In genomic region chr4:138463832-138464487, GRCm38 (mm10) we compare ENCODE assay signal across 8 mouse cellular contexts. TPM values are rescaled to one million over a fixed set of nuclear protein-coding genes. Genes with fewer than 3 reads are reported as not detected.
DNase-seq lines count a peak whose midpoint lies in the region; ATAC-seq and TF ChIP-seq lines count a peak whose summit lies in the region.

No protein-coding gene starts in this region.

- ATAC-seq in hindbrain, postnatal 0 days: peak; percentile 58

- peaks cover 11% of the 10 kb centered on the region; the same call in 1 of the 2 replicates for H3K4me1 ChIP-seq in thymus, adult 2 months (replicated peaks; ENCODE audit: control insufficient read depth, insufficient read depth, low read length)
- peaks cover 33% of the 10 kb centered on the region for H3K4me1 ChIP-seq in hindbrain, postnatal 0 days (ENCODE audit: insufficient read depth, low read length)
- peaks cover 40% of the 10 kb centered on the region for H3K4me1 ChIP-seq in limb, embryonic 10.5 days

- no peak overlapping the region for H3K4me3 ChIP-seq in thymus, adult 2 months (ENCODE audit: control insufficient read depth, insufficient read depth, low read length)
- H3K4me3 ChIP-seq in hindbrain, postnatal 0 days (ENCODE audit: low read length): no peak overlapping the region
- H3K4me3 ChIP-seq in limb, embryonic 10.5 days: peak overlapping the region; percentile 31

- peak; percentile 43 for DNase-seq in thymus, postnatal 14 days
- no peak for DNase-seq in thymus, adult 2 months
- DNase-seq in cerebellum, postnatal 10 days: peak; percentile 86 to 88
- DNase-seq in gastrocnemius, postnatal 14 days: peak; percentile 81
- peak; percentile 81 for DNase-seq in hindbrain, postnatal 0 days (ENCODE audit: low spot score)
- peak; percentile 58 for DNase-seq in limb, embryonic 10.5 days (ENCODE audit: low spot score)
- DNase-seq in mesoderm, embryonic 11.5 days (ENCODE audit: low read depth, low spot score): peak; percentile 69
- DNase-seq in spleen, postnatal 4 days (ENCODE audit: low spot score in 2 of 2): peak; percentile 59 to 73

- no peaks in the 10 kb centered on the region for H3K36me3 ChIP-seq in thymus, adult 2 months (ENCODE audit: control insufficient read depth, insufficient read depth, low read length)
- no peaks in the 10 kb centered on the region for H3K36me3 ChIP-seq in hindbrain, postnatal 0 days (ENCODE audit: insufficient read depth, low read length)
- H3K36me3 ChIP-seq in limb, embryonic 10.5 days: no peaks in the 10 kb centered on the region

- peaks cover 13% of the 10 kb centered on the region for H3K27me3 ChIP-seq in thymus, adult 2 months (ENCODE audit: control insufficient read depth, insufficient read depth, low read length)
- no peaks in the 10 kb centered on the region for H3K27me3 ChIP-seq in hindbrain, postnatal 0 days (ENCODE audit: insufficient read depth, low read length)
- H3K27me3 ChIP-seq in limb, embryonic 10.5 days (ENCODE audit: low read depth, poor library complexity, severe bottlenecking): peaks cover 80% of the 10 kb centered on the region

- no peak for TF ChIP-seq CTCF in thymus, adult 2 months (IDR thresholded peaks at IDR 0.05; ENCODE audit: borderline replicate concordance, control insufficient read depth, extremely low read depth, insufficient read depth, low read length, poor library complexity)
- TF ChIP-seq CTCF in hindbrain, postnatal 0 days (IDR thresholded peaks at IDR 0.05; ENCODE audit: low read depth): no peak

- no peaks in the 10 kb centered on the region for H3K9me3 ChIP-seq in hindbrain, postnatal 0 days (ENCODE audit: low read length)
- H3K9me3 ChIP-seq in limb, embryonic 10.5 days (replicated peaks): no peaks in the 10 kb centered on the region

- WGBS in thymus, adult 2 months: 3% methylated on average over 11 of the region's 11 CpGs
- 5% methylated on average over 11 of the region's 11 CpGs for WGBS in hindbrain, postnatal 0 days
- WGBS in limb, embryonic 10.5 days: 6% methylated on average over 11 of the region's 11 CpGs

- TF ChIP-seq POLR2A in thymus, adult 2 months (IDR thresholded peaks at IDR 0.05; ENCODE audit: control insufficient read depth, extremely low read depth, insufficient read depth, low read length, poor library complexity): no peak

- peak overlapping the region; percentile 42 for H3K4me2 ChIP-seq in hindbrain, postnatal 0 days (ENCODE audit: low read depth, low read length)

- H3K9ac ChIP-seq in hindbrain, postnatal 0 days (replicated peaks; ENCODE audit: low read length): 0 out of 2 replicates have a peak overlapping the region, but pooled peaks have one; percentile 37

- intact Hi-C loops in gastrocnemius, postnatal 14 days (cut with DNase I; ENCODE audit: low total_unique reads): no loop called here

- no peak overlapping the region for H3K27ac ChIP-seq in thymus, adult 2 months (ENCODE audit: control insufficient read depth, insufficient read depth, low read length)
- peak overlapping the region; percentile 83 for H3K27ac ChIP-seq in hindbrain, postnatal 0 days
- peak overlapping the region; percentile 78 for H3K27ac ChIP-seq in limb, embryonic 10.5 days

RNA-seq across cellular contexts. Expression of gene Camk2n1, which starts 9.8 kb away (rescaled TPM):
- 2.2 and 2.7 TPM in 2 replicates for polyA plus RNA-seq in thymus, adult 2 months (2012; rRNA removed)
- 1 to 10 TPM; 4.4 to 4.6 TPM for total RNA-seq in gastrocnemius, postnatal 14 days (2021)
- total RNA-seq in hindbrain, postnatal 0 days (2014; rRNA removed): 34.9 and 37.5 TPM in 2 replicates
- polyA plus RNA-seq in hindbrain, postnatal 0 days (2015; fragmentation: Nextera tagmentation; extraction: Ambion mirVana): 29.5 and 33.5 TPM in 2 replicates
- polyA plus RNA-seq in limb, embryonic 10.5 days (2016; fragmentation: Nextera tagmentation; extraction: Ambion mirVana): 0.55 and 0.60 TPM in 2 replicates

RNA-seq across cellular contexts. Expression of gene Mul1, which starts 29.5 kb away (rescaled TPM):
- 16.6 and 16.9 TPM in 2 replicates for polyA plus RNA-seq in thymus, adult 2 months (2012; rRNA removed)
- total RNA-seq in gastrocnemius, postnatal 14 days (2021): 10 to 100 TPM; 31.1 to 34.2 TPM
- total RNA-seq in hindbrain, postnatal 0 days (2014; rRNA removed): 36.2 and 39.1 TPM in 2 replicates
- polyA plus RNA-seq in hindbrain, postnatal 0 days (2015; fragmentation: Nextera tagmentation; extraction: Ambion mirVana): 19.1 and 21.6 TPM in 2 replicates
- 20.7 and 21.9 TPM in 2 replicates for polyA plus RNA-seq in limb, embryonic 10.5 days (2016; fragmentation: Nextera tagmentation; extraction: Ambion mirVana)
